Mouse (Mus musculus): Measurements from ENCODE around the gene Spert. TPM values are rescaled to one million over a fixed set of nuclear protein-coding genes. Genes with fewer than 3 reads are reported as not detected.

Spert gene
- total and polyA plus RNA-seq, 2 experiments from 2014 or later = not detected

DNA sequence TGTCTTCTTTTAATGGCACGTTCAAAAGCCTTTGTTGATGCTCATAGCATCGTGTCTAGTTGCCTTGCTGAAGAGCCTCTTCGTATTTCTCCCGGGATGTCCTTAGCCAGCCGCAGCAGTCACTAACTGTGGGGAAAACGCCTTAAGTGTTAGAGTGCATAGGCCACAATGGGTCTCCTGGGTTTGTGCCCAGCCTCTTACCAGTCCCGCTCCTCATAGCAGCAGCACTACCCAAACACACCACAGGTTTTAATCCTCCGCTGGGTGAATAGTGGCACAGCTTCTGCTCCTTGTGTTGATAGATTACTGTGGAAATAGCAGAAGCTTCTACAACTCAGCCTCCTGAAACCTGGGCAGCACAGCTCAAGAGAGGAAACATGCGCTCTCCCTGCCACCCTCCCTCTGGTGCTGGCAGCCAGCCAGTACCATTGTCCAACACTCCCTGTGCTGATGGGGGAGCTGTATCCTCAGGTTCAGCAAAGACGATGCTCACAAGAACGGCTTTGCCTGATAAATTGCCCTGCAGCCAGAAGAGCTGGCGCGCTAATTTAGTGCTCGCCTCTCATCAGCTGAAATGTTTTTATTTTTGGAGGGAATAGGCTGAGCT is 27.3 kb downstream of the Spert start:
- peak; percentile 90 for DNase-seq (ENCODE audit: low spot score)
- Histone ChIP-seq H3K4me2 (ENCODE audit: low read depth, low read length) (peak overlapping the region; percentile 5; the same call in 1 of the 2 replicates), H3K4me3 (ENCODE audit: low read length) (no peak overlapping the region), H3K27me3 (ENCODE audit: insufficient read depth, low read length) (no peaks in the 10 kb centered on the region), H3K27ac (peak overlapping the region; percentile 51; the same call in 1 of the 2 replicates), H3K36me3 (ENCODE audit: insufficient read depth, low read length) (no peaks in the 10 kb centered on the region), H3K9me3 (ENCODE audit: low read length) (no peaks in the 10 kb centered on the region), H3K4me1 (ENCODE audit: insufficient read depth, low read length) (peaks cover 13% of the 10 kb centered on the region; the same call in 1 of the 2 replicates), H3K9ac (replicated peaks; ENCODE audit: low read length) (no peak overlapping the region)
- TF ChIP-seq CTCF (IDR thresholded peaks at IDR 0.05; ENCODE audit: low read depth) = peak; percentile 49; the same call in 1 of the 2 replicates
- peak; percentile 91 for ATAC-seq
- WGBS = 19% methylated on average over 14 of the region's 14 CpGs

DNA sequence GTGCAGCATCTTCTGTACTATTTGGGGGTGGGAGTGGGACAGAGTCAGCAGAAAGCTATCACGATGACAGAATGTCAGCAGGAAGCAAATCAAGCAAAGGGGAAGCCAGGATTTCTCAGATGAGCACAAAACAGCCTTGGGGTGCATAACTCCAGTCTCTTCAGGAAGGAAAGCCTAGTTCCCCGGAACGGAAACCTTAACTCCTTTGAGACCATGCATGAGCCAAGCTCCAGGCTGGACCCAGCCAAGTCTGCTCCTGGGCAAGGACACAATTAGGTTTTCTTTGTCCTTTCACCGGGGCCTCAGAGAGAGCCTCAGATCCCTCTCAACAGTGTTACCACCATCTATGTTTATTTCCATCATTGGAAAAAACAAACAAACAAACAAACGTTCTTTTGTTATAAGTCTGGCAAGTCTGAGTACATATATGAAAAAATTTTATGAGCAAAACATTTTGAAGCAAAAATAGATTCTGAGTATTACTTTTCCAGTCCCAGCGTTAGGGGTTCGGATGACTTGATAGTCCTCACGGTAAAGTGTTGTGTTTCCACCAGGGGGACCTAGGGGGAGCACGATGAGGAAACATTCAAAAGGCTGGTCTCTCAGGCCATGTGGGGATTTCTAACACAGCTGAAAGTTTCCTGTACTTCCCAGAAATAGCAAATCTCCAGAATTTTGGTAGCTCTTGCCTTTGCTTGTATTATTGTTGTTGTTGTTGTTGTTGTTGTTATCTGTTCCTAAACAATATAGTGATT is 31.2 kb downstream of the Spert start:
- WGBS = 40% methylated on average over 9 of the region's 9 CpGs
- peaks cover 13% of the 10 kb centered on the region; the same call in 1 of the 2 replicates for H3K4me1 ChIP-seq (ENCODE audit: insufficient read depth, low read length)
- no peaks in the 10 kb centered on the region for H3K27me3 ChIP-seq (ENCODE audit: insufficient read depth, low read length)
- H3K9me3 ChIP-seq (ENCODE audit: low read length) = no peaks in the 10 kb centered on the region
- no peak overlapping the region for H3K4me3 ChIP-seq (ENCODE audit: low read length)
- H3K36me3 ChIP-seq (ENCODE audit: insufficient read depth, low read length) = no peaks in the 10 kb centered on the region
- no peak overlapping the region for H3K4me2 ChIP-seq (ENCODE audit: low read depth, low read length)
- DNase-seq (ENCODE audit: low spot score) (peak; percentile 42), ATAC-seq (no peak)
- no peak overlapping the region for H3K9ac ChIP-seq (replicated peaks; ENCODE audit: low read length)
- TF ChIP-seq CTCF (IDR thresholded peaks at IDR 0.05; ENCODE audit: low read depth) = peak; percentile 56
- H3K27ac ChIP-seq = no peak overlapping the region

DNA sequence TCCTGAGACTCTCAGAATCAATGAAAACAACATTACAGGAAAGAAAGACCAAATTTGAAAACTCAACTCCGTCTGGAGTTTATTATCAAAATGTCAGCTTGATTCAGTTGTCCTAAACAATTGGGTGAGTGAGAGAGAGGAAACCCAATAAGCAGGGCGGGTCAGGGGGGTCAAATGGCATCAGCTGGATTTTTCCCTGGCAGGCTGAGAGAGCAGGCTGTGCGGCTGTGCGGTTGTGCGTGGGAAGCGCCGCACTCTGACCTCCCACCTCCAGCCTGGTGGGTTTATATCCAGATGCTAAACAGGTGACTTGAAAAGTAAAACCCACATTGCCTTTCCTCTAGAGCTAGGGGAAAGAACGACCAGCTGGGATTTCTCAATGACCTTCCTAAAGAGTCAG is 51.2 kb downstream of the Spert start:
- TF ChIP-seq CTCF (IDR thresholded peaks at IDR 0.05; ENCODE audit: low read depth) = no peak
- whole genome bisulfite sequencing = 28% methylated on average over 8 of the region's 8 CpGs

DNA sequence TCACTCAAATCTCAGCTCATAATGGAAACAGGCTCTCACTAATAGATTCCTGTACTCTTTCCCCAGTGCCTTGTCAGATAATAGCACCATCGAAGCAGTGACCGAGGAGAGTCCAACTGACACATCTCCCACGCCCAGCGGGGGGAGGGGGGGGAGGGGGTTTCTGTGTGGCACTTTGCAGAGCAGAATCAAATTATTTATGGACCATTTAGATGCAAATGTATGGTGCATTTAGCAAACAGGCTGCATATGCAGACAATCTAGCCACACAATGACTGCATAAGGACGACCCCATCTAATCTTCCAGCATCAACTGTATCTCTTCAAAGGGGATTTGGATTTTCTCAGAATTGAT is 51.9 kb downstream of the Spert start:
- Histone ChIP-seq H3K4me2 (ENCODE audit: low read depth, low read length) (peak overlapping the region; percentile 28; the same call in 1 of the 2 replicates), H3K36me3 (ENCODE audit: insufficient read depth, low read length) (no peaks in the 10 kb centered on the region)
- peak; percentile 72; the same call in 1 of the 2 replicates for ATAC-seq

More for the DNA sequence above, 51.2 kb downstream of the Spert start:
- H3K36me3 ChIP-seq (ENCODE audit: insufficient read depth, low read length) = no peaks in the 10 kb centered on the region
- DNase-seq (ENCODE audit: low spot score) = no peak
- H3K9ac ChIP-seq (replicated peaks; ENCODE audit: low read length) = no peak overlapping the region
- no peaks in the 10 kb centered on the region for H3K9me3 ChIP-seq (ENCODE audit: low read length)
- no peak overlapping the region for H3K4me3 ChIP-seq (ENCODE audit: low read length)
- H3K27me3 ChIP-seq (ENCODE audit: insufficient read depth, low read length) = no peaks in the 10 kb centered on the region
- peaks cover 9% of the 10 kb centered on the region for H3K4me1 ChIP-seq (ENCODE audit: insufficient read depth, low read length)
- no peak overlapping the region for H3K4me2 ChIP-seq (ENCODE audit: low read depth, low read length)
- ATAC-seq = no peak
- H3K27ac ChIP-seq = no peak overlapping the region

DNA sequence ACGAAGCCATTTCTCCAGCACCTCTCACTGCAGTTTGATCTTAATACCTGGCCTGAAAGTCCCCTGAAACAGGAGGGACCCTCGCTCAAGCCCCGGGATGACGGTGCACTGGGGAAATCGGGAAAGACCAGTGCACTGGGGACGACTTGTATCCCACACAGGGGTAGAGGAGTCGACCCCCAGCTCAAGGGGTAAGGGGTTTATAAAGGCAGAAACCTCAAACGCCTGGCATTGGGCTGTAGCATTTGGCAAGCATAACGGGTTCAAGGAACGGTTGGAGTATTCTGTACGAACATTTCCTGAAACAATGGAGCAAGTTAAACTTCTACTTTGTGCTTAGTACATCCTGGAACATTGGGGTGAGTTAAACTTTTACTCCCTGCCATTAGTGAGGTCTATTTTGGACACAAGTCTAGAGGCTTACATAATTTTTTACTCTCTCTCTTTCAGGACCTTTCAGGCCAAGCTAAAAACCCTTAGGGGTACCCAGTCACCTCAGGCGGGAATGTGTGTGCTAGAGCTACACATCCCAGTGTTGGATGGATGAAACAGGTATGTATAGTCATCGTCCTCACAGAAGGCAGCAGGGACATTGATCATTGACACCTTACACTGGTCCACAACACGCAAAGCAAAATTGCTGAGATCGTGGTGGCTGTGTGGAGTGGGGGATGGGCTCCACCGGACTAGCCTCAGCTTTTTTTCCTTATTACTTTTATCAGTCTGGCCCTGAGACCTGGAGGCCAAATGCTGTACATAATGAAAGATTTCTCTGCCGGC is 52.5 kb downstream of the Spert start:
- no peak overlapping the region for H3K27ac ChIP-seq
- 47% methylated on average over 17 of the region's 17 CpGs for WGBS
- no peak; the same call in 1 of the 2 replicates for ATAC-seq

More for the DNA sequence above, 51.9 kb downstream of the Spert start:
- DNase-seq (ENCODE audit: low spot score) = peak; percentile 67
- no peaks in the 10 kb centered on the region for H3K27me3 ChIP-seq (ENCODE audit: insufficient read depth, low read length)
- no peak overlapping the region for H3K9ac ChIP-seq (replicated peaks; ENCODE audit: low read length)
- no peak overlapping the region for H3K4me3 ChIP-seq (ENCODE audit: low read length)
- no peak overlapping the region for H3K27ac ChIP-seq
- no peak for TF ChIP-seq CTCF (IDR thresholded peaks at IDR 0.05; ENCODE audit: low read depth)
- H3K9me3 ChIP-seq (ENCODE audit: low read length) = no peaks in the 10 kb centered on the region
- 13% methylated on average over 5 of the region's 5 CpGs for WGBS
- H3K4me1 ChIP-seq (ENCODE audit: insufficient read depth, low read length) = peaks cover 9% of the 10 kb centered on the region

DNA sequence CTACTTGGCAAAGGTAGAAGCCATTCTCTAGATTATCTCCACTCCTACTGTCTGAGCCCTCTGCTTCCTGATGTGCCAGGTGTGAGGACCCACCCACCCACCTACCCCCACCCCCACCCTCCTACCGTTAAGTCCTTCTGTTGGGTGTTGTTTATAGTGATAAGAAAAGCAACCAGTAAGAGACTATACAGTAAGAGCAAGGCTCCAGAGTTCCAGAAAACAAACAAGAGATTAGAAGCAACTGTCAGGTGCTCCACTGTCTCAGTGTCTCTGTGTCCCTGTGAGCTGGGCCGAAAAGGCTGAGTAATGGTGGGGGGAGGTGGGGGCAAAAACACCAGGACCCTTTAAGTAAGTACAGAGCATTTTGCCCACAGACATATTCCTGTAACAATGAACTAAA is 53.7 kb downstream of the Spert start:
- Histone ChIP-seq H3K27ac (no peak overlapping the region), H3K9ac (replicated peaks; ENCODE audit: low read length) (no peak overlapping the region), H3K4me1 (ENCODE audit: insufficient read depth, low read length) (peaks cover 9% of the 10 kb centered on the region), H3K4me2 (ENCODE audit: low read depth, low read length) (no peak overlapping the region), H3K4me3 (ENCODE audit: low read length) (no peak overlapping the region), H3K36me3 (ENCODE audit: insufficient read depth, low read length) (no peaks in the 10 kb centered on the region), H3K27me3 (ENCODE audit: insufficient read depth, low read length) (no peaks in the 10 kb centered on the region), H3K9me3 (ENCODE audit: low read length) (no peaks in the 10 kb centered on the region)
- ATAC-seq (no peak), DNase-seq (ENCODE audit: low spot score) (no peak)
- WGBS = 46% methylated on average over 2 of the region's 2 CpGs
- TF ChIP-seq CTCF (IDR thresholded peaks at IDR 0.05; ENCODE audit: low read depth) = no peak

More for the DNA sequence above, 52.5 kb downstream of the Spert start:
- Histone ChIP-seq H3K36me3 (ENCODE audit: insufficient read depth, low read length) (no peaks in the 10 kb centered on the region), H3K4me1 (ENCODE audit: insufficient read depth, low read length) (peaks cover 9% of the 10 kb centered on the region), H3K9ac (replicated peaks; ENCODE audit: low read length) (no peak overlapping the region), H3K27me3 (ENCODE audit: insufficient read depth, low read length) (no peaks in the 10 kb centered on the region), H3K4me3 (ENCODE audit: low read length) (no peak overlapping the region), H3K9me3 (ENCODE audit: low read length) (no peaks in the 10 kb centered on the region), H3K4me2 (ENCODE audit: low read depth, low read length) (peak overlapping the region; percentile 28; the same call in 1 of the 2 replicates)
- TF ChIP-seq CTCF (IDR thresholded peaks at IDR 0.05; ENCODE audit: low read depth) = no peak
- DNase-seq (ENCODE audit: low spot score) = no peak

Other genes starting within 250 kb of the Spert start
- gene Siah3, start 137.1 kb downstream of the Spert start, total RNA-seq (2014; rRNA removed) = 8.2 and 11.1 TPM in 2 replicates
- gene Siah3, start 137.1 kb downstream of the Spert start, polyA plus RNA-seq (2015; fragmentation: Nextera tagmentation; extraction: Ambion mirVana) = 2.5 and 3.1 TPM in 2 replicates
- gene Erich6b, start 49.1 kb upstream of the Spert start, total RNA-seq (2014; rRNA removed) = not detected in 2 replicates
- gene Erich6b, start 49.1 kb upstream of the Spert start, polyA plus RNA-seq (2015; fragmentation: Nextera tagmentation; extraction: Ambion mirVana) = not detected in 2 replicates
- 21.2 and 21.6 TPM in 2 replicates for gene Cog3, start 161.4 kb upstream of the Spert start, total RNA-seq (2014; rRNA removed)
- gene Cog3, start 161.4 kb upstream of the Spert start, polyA plus RNA-seq (2015; fragmentation: Nextera tagmentation; extraction: Ambion mirVana) = 11.1 and 12.0 TPM in 2 replicates
- 17.4 and 27.2 TPM in 2 replicates for gene Slc25a30, start 193.9 kb upstream of the Spert start, total RNA-seq (2014; rRNA removed)
- gene Slc25a30, start 193.9 kb upstream of the Spert start, polyA plus RNA-seq (2015; fragmentation: Nextera tagmentation; extraction: Ambion mirVana) = 4.8 and 6.0 TPM in 2 replicates

Measured in hindbrain, postnatal 0 days (tissue).